Mouse (Mus musculus) E14TG2a.4 (cell line): Measurements from ENCODE around the gene Cmbl.

Experiments
- CTCF ChIP-seq: conservative IDR thresholded peaks from 2 replicates; pipeline ENCODE4 v1.5.1; 2014; ENCODE audit warnings: low read length
- POU5F1 ChIP-seq: IDR thresholded peaks from 2 replicates; pipeline ENCODE4 v1.6.1; 2014; ENCODE audit warnings: low read length, borderline replicate concordance

GRCm38 (mm10) chr15:31587789-31588188 is 22.6 kb downstream of the Cmbl start:
- no peak for TF ChIP-seq POU5F1
- no peak for TF ChIP-seq CTCF
